Mouse (Mus musculus): ENCODE results near the gene Btg1-ps1. TPM values are rescaled to one million over a fixed set of nuclear protein-coding genes. Genes with fewer than 3 reads are reported as not detected.
"Not testable (repeated sequence)": the region's sequence is repeated elsewhere in the genome, so short reads cannot be mapped to it uniquely, and the experiment has no call there.

Gene Btg1-ps1
- polyA plus RNA-seq (2011; ENCODE audit: insufficient read length, low read depth, missing spikeins) = not detected in 2 replicates

DNA sequence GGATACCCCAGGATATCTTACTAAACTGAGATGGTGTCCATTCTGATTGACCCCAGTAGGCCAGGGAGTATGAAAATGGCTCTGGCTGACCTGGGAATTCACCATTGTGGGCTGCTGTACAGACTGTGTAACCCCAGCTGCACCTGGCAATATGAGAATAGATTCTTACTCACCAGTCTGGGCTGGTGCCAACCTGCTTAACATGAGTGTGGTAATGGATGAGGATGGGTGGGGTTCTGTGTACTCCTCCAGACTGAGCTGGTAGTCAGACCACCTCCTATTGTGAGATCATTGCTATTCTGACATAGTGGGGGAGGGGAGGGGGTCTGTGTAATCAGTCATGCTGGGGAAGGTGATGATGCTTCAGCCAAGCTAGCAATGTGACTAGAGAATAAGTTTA lies at the start of gene Btg1-ps1:
Btg1-ps1 (minus strand) TSS at position 219 of the 400 bp plus-strand sequence.
- not testable (repeated sequence) for H3K27ac ChIP-seq (ENCODE audit: insufficient read depth, low read length); H3K4me3 ChIP-seq (ENCODE audit: insufficient read depth, low read length); H3K4me1 ChIP-seq (ENCODE audit: control insufficient read depth, insufficient read depth, low read length)

- TF ChIP-seq CTCF (IDR thresholded peaks at IDR 0.05; ENCODE audit: borderline replicate concordance, insufficient read depth, low read length) = no peak
- no peak for TF ChIP-seq POLR2A (IDR thresholded peaks at IDR 0.05; ENCODE audit: low read depth, low read length)
- Histone ChIP-seq H3K4me1 (ENCODE audit: control insufficient read depth, insufficient read depth, low read length) (no peaks in the 10 kb centered on the region), H3K4me3 (ENCODE audit: insufficient read depth, low read length) (no peak within 1 kb of the TSS), H3K27ac (ENCODE audit: insufficient read depth, low read length) (no peak within 1 kb of the TSS)
These were observed 47.6 kb upstream of the Btg1-ps1 start, which contains the start of gene Rhox10 for GRCm38 (mm10) chrX:38066175-38066574. Gene Rhox10, plus strand, starts transcription at chrX:38066475.

GRCm38 (mm10) chrX:38061544-38061943 lies 42.9 kb upstream of the Btg1-ps1 start:
- Histone ChIP-seq H3K4me3 (ENCODE audit: insufficient read depth, low read length) (no peak overlapping the region), H3K27ac (ENCODE audit: insufficient read depth, low read length) (no peak overlapping the region), H3K4me1 (ENCODE audit: control insufficient read depth, insufficient read depth, low read length) (no peaks in the 10 kb centered on the region)
- no peak for TF ChIP-seq POLR2A (IDR thresholded peaks at IDR 0.05; ENCODE audit: low read depth, low read length)
- TF ChIP-seq CTCF (IDR thresholded peaks at IDR 0.05; ENCODE audit: borderline replicate concordance, insufficient read depth, low read length) = no peak

GRCm38 (mm10) chrX:38043014-38043413 lies 24.4 kb upstream of the Btg1-ps1 start, which contains the start of gene Btg1-ps2:
Gene Btg1-ps2, minus strand, starts transcription at chrX:38043114.
- not testable (repeated sequence) for H3K4me1 ChIP-seq (ENCODE audit: control insufficient read depth, insufficient read depth, low read length); H3K4me3 ChIP-seq (ENCODE audit: insufficient read depth, low read length); H3K27ac ChIP-seq (ENCODE audit: insufficient read depth, low read length)

DNA sequence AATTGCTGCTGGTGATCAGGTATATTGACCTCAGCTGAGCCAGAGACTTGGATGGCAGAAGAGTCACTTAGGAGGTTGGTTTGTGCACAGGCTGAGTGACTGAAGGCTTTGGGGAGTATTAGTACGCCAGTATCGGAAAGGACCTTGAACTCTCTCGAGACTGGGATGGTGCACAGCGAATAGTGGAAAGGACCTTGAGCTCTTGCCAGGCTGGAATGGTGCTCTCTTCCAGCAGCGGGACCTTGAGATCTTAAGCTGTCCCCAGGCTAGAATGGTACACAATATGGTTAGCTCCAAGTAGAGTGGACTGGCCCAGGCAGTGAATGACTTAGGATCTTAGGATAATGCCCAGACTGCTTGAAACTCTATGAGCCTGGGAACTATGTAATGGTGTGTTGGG lies 21.1 kb upstream of the Btg1-ps1 start:
- H3K27ac ChIP-seq (ENCODE audit: insufficient read depth, low read length) = no peak overlapping the region
- H3K4me1 ChIP-seq (ENCODE audit: control insufficient read depth, insufficient read depth, low read length) = no peaks in the 10 kb centered on the region
- H3K4me3 ChIP-seq (ENCODE audit: insufficient read depth, low read length) = no peak overlapping the region
- TF ChIP-seq POLR2A (IDR thresholded peaks at IDR 0.05; ENCODE audit: low read depth, low read length) (no peak), CTCF (IDR thresholded peaks at IDR 0.05; ENCODE audit: borderline replicate concordance, insufficient read depth, low read length) (no peak)

GRCm38 (mm10) chrX:38033841-38034240 lies 15.2 kb upstream of the Btg1-ps1 start:
- Histone ChIP-seq H3K4me3 (ENCODE audit: insufficient read depth, low read length) (no peak overlapping the region), H3K4me1 (ENCODE audit: control insufficient read depth, insufficient read depth, low read length) (no peaks in the 10 kb centered on the region), H3K27ac (ENCODE audit: insufficient read depth, low read length) (no peak overlapping the region)
- no peak for TF ChIP-seq CTCF (IDR thresholded peaks at IDR 0.05; ENCODE audit: borderline replicate concordance, insufficient read depth, low read length)
- no peak for TF ChIP-seq POLR2A (IDR thresholded peaks at IDR 0.05; ENCODE audit: low read depth, low read length)

DNA sequence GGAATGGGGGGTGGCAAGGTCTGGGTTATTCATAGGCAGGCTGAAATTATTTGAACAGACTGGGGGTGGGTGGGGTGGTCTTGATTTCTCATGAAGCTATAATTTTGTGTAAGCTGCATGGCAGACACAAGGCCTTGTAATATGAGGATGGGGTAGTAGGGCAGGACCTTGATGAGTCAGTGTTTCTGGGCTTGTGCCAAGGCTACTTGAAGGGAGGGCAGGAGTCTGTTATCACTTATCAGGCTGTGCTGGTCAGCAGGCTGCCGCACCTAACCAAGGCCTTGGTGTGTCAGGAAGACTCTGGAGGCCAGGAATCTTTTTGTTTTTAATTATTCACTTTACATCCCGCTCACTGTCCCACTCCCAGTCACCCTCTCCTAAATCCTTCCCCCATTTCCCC lies 9.9 kb downstream of the Btg1-ps1 start:
- no peak for TF ChIP-seq POLR2A (IDR thresholded peaks at IDR 0.05; ENCODE audit: low read depth, low read length)
- no peak for TF ChIP-seq CTCF (IDR thresholded peaks at IDR 0.05; ENCODE audit: borderline replicate concordance, insufficient read depth, low read length)
- no peak overlapping the region for H3K4me3 ChIP-seq (ENCODE audit: insufficient read depth, low read length)
- H3K4me1 ChIP-seq (ENCODE audit: control insufficient read depth, insufficient read depth, low read length) = no peaks in the 10 kb centered on the region; the same call in none of the 2 replicates
- H3K27ac ChIP-seq (ENCODE audit: insufficient read depth, low read length) = no peak overlapping the region

Other genes starting within 250 kb of the Btg1-ps1 start
- not detected in 2 replicates for gene Rhox5, start 214.0 kb downstream of the Btg1-ps1 start, polyA plus RNA-seq (2011; ENCODE audit: insufficient read length, low read depth, missing spikeins)
- not detected in 2 replicates for gene Rhox6, start 191.9 kb downstream of the Btg1-ps1 start, polyA plus RNA-seq (2011; ENCODE audit: insufficient read length, low read depth, missing spikeins)
- not detected in 2 replicates for gene Rhox7a, start 187.1 kb downstream of the Btg1-ps1 start, polyA plus RNA-seq (2011; ENCODE audit: insufficient read length, low read depth, missing spikeins)
- gene Rhox8, start 139.9 kb downstream of the Btg1-ps1 start, polyA plus RNA-seq (2011; ENCODE audit: insufficient read length, low read depth, missing spikeins) = not detected in 2 replicates
- not detected in 2 replicates for gene Rhox7b, start 121.6 kb downstream of the Btg1-ps1 start, polyA plus RNA-seq (2011; ENCODE audit: insufficient read length, low read depth, missing spikeins)
- not detected in 2 replicates for gene Rhox9, start 117.0 kb downstream of the Btg1-ps1 start, polyA plus RNA-seq (2011; ENCODE audit: insufficient read length, low read depth, missing spikeins)
- gene Btg1-ps2, start 24.3 kb upstream of the Btg1-ps1 start, polyA plus RNA-seq (2011; ENCODE audit: insufficient read length, low read depth, missing spikeins) = not detected in 2 replicates
- not detected in 2 replicates for gene Rhox10, start 47.7 kb upstream of the Btg1-ps1 start, polyA plus RNA-seq (2011; ENCODE audit: insufficient read length, low read depth, missing spikeins)
- gene Rhox11, start 66.3 kb upstream of the Btg1-ps1 start, polyA plus RNA-seq (2011; ENCODE audit: insufficient read length, low read depth, missing spikeins) = not detected in 2 replicates
- gene Rhox12, start 92.1 kb upstream of the Btg1-ps1 start, polyA plus RNA-seq (2011; ENCODE audit: insufficient read length, low read depth, missing spikeins) = not detected in 2 replicates
- gene Rhox13, start 102.4 kb upstream of the Btg1-ps1 start, polyA plus RNA-seq (2011; ENCODE audit: insufficient read length, low read depth, missing spikeins) = not detected in 2 replicates
- 24.8 and 28.4 TPM in 2 replicates for gene Zbtb33, start 171.0 kb upstream of the Btg1-ps1 start, polyA plus RNA-seq (2011; ENCODE audit: insufficient read length, low read depth, missing spikeins)
- 0.30 TPM in 1 of 2 replicates, not detected in the other for gene Tmem255a, start 233.6 kb upstream of the Btg1-ps1 start, polyA plus RNA-seq (2011; ENCODE audit: insufficient read length, low read depth, missing spikeins)